Mouse (Mus musculus) kidney, adult 18-20 months (tissue): Measurements from ENCODE around the gene Olfr1508.
"Not testable (repeated sequence)": the region's sequence is repeated elsewhere in the genome, so short reads cannot be mapped to it uniquely, and the experiment has no call there.

Source experiments
- DNase-seq: peaks from one replicate; pipeline ENCODE4 v3.0.0; 2021

The Olfr1508 gene

DNA sequence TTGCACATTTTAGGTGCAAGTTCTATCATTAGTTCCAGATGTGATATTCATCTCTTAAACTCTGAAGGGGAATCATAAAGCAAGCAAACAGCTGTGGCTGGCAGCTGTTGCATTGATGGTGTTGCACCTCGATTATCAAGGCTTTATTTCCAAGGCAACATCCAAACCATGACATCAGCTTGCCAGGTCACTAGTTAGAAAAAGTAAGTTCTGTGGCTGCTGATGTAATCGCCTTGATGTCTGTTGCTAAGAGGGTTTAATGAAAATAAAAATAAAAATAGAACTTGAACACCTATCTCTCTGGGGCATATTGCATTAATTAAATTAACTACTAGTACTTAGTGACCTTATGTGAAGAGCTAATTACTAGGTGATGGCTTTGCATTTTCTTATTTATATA, at the start of gene Olfr1508:
TSS of gene Olfr1508 (minus strand) at position 101 of the 400 bp plus-strand sequence.
- DNase-seq = no peak

DNA sequence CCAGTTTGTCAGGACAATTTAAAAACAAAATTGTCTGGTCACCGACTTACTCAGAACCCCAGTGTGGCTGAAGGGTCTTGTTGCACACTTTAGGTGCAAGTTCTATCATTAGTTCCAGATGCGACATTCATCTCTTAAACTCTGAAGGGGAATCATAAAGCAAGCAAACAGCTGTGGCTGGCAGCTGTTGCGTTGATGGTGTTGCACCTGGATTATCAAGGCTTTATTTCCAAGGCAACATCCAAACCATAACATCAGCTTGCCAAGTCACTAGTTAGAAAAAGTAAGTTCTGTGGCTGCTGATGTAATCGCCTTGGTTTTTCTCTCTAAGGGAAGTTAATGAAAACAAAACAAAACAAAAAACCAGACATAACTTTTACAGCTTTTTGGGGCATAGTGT, 28.2 kb upstream of the Olfr1508 start, which contains the start of gene Olfr1507:
TSS of gene Olfr1507 (minus strand) at position 234 of the 400 bp plus-strand sequence.
- no peak for DNase-seq

DNA sequence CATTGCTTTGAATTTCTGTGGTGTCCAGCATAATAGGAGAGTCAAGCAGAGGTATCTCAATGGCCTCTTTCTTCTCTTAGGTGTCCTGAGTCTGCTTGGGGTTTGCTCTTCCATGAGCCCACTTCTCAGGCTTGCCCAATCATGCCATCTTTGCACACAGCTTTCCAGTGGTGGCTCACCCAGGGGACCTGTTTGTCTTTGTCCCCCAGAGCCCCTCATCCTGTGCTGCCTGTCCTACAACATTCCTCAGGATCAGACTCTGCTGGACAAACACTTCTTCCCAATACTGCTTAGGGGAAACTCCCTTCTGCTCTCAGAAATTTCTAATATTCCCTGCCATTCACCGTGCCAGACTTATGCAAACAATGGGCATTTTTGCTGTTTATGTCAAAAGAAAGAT, 1.6 kb downstream of the Olfr1508 start:
- DNase-seq = no peak

DNA sequence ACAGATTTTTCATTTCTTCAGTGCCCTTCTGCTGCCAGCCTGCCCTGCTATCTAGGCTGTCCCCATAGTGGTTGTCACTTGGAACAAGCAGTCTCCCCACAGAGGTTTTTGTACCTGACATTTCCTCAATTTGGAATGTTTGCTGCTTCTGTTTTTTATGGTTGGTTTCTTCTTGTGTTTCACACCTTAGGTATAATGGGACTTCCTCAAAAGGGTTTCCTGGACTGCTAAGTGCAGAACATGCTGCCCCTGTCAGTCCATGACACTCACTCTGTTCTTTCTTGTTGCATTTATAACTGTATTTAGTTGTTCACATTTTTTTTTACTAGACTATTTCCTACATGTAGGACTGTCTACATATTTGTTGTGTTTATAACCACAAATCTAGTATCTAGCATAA, 5.4 kb downstream of the Olfr1508 start:
- no peak for DNase-seq

DNA sequence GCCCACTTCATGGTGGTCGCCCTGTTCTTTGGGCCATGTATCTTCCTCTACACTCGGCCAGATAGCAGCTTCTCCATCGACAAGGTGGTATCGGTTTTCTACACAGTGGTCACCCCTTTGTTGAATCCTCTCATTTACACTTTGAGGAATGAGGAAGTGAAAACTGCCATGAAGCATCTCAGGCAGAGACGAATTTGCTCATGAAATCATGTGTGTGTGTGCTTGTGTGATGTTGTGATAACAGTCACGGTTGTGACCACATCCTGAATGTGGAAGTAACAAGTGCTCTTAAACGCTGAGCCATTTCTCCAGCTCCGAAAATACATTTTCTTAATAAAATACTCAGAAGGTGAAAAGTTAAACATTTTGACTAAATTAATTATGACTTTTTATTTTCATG, 16.2 kb downstream of the Olfr1508 start:
- no peak for DNase-seq

DNA sequence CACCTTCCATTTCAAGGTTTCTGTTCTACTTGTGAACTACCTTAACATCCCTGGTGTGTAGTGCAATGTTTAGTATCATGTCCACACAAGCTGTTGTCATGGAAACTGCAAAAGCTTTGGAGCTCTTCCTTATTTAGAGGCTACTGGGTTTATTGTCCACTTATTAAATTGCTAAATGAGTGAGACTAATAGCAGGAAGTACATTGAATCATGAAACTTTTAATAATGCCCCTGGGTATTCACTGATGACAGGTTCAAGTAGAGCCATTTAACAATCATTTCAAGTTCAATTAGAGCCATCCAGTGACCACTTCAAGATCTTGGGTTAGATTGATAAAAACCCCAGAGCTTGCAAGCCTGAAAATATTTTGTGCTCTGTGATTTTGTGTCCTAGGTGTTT, 24.6 kb downstream of the Olfr1508 start, which contains the start of gene Olfr1509:
TSS of gene Olfr1509 (plus strand) at position 301 of the 400 bp plus-strand sequence.
- no peak for DNase-seq

DNA sequence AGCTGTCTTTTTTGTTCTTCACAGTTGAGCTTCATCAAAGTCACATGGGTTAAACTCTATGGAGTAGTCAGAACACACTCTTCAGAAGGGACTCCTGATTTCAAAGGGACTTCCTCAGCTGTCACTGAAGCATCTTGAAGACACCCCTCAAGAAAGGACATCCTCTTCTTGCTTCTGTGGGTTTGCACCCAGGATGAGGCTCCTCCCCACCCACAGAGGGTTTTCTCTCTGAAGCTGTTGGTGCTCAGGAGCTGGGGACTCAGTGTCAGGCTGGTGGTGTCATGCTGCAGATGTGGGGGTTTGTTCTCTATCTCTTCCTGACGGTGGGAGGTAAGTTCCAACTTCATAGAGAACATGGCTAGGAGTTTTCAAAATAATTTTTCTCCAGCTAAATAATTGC, 39.6 kb downstream of the Olfr1508 start:
- no peak for DNase-seq

DNA sequence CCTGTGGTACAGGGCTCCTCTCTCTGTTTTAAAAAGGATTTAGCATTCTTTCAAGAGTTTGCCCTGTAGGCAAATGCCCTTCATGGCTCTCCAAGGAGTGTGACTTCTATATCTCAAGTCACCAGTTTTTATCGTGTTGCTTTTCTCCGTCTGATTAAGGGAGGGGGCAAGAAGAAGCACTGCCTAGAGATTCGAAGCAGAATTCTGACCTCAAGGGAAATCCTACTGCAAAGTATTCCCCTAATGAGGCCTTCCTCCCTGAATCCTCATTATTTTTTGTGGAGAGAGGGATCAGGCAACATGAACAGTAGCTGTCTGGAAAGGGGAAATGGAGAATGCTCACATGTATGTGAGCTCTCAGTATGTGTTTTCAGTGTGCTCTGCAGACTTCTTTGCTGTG, 53.0 kb downstream of the Olfr1508 start, which contains the start of gene Olfr1510:
TSS of gene Olfr1510 (minus strand) at position 101 of the 400 bp plus-strand sequence.
- DNase-seq = no peak

DNA sequence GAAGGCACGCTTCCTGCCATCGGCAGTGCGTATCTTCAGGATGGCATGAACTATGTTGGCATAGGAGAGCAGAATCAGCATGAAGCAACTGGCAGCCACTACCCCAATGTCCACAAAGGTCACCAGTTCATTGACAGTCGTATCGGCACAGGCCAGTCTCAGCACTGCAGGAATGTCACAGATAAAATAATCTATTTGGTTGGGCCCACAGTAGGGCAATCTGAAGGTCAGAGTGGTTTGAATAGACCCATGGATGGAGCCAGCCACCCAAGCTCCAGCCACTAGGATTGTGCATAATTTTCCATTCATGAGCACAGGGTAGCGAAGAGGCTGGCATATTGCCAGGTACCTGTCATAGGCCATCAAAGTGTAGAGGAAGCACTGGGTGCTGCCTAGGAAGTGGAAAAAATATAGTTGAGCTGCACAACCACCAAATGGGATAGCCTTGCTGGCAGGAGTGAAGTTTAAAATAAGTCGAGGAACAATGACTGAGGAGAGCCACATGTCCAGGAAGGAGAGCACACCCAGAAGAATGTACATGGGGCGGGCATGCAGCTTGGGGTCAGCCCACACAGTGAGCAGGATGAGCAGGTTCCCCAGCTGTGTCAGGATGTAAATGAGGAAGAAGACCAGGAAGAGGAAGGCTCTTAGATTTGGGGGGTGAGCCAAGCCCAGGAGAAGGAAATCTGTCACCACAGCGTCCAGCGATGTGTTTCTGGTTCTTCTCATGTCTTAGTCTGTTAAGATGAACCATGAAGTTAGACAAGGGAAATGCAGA, 57.0 kb downstream of the Olfr1508 start:
- DNase-seq = not testable (repeated sequence)
